Mouse (Mus musculus): ENCODE measurements around the gene Acsbg1. TPM values are rescaled to one million over a fixed set of nuclear protein-coding genes. Genes with fewer than 3 reads are reported as not detected.
A peak's percentile ranks its signal among the peaks of the same experiment; 100 is the strongest.
"Not testable (repeated sequence)": the region's sequence is repeated elsewhere in the genome, so short reads cannot be mapped to it uniquely, and the experiment has no call there.

The Acsbg1 gene
- polyA plus RNA-seq, 1 experiment from 2014 or later: 7.4 TPM

- WGBS: under 1% methylated on average over 73 of the region's 73 CpGs
- Histone ChIP-seq H3K36me3 (peaks cover 23% of the 10 kb centered on the region), H3K4me3 (peak within 1 kb of the TSS; percentile 89), H3K27ac (replicated peaks) (peak within 1 kb of the TSS; percentile 89), H3K27me3 (ENCODE audit: low read depth, poor library complexity, severe bottlenecking) (no peaks in the 10 kb centered on the region), H3K4me1 (peaks cover 20% of the 10 kb centered on the region), H3K9me3 (replicated peaks) (no peaks in the 10 kb centered on the region)
- DNase-seq (ENCODE audit: low spot score): peak; percentile 99
Measured at GRCm38 (mm10) chr9:54586199-54587061, 75.2 kb downstream of the Acsbg1 start, which contains the start of gene Idh3a. TSS of gene Idh3a (plus strand) at chr9:54586334.

GRCm38 (mm10) chr9:54585839-54586198, 75.9 kb downstream of the Acsbg1 start:
- Histone ChIP-seq H3K27ac (replicated peaks) (peak overlapping the region; percentile 89), H3K36me3 (peaks cover 17% of the 10 kb centered on the region), H3K27me3 (ENCODE audit: low read depth, poor library complexity, severe bottlenecking) (no peaks in the 10 kb centered on the region), H3K4me3 (peak overlapping the region; percentile 89), H3K4me1 (peaks cover 20% of the 10 kb centered on the region), H3K9me3 (replicated peaks) (no peaks in the 10 kb centered on the region)
- 38% methylated on average over 5 of the region's 5 CpGs for WGBS
- no peak for DNase-seq (ENCODE audit: low spot score)

- not testable (repeated sequence) for H3K9me3 ChIP-seq (replicated peaks); H3K4me3 ChIP-seq; DNase-seq (ENCODE audit: low spot score); H3K36me3 ChIP-seq; H3K27ac ChIP-seq (replicated peaks); H3K27me3 ChIP-seq (ENCODE audit: low read depth, poor library complexity, severe bottlenecking)
- whole genome bisulfite sequencing: 82% methylated on average over 2 of the region's 2 CpGs
- peaks cover 23% of the 10 kb centered on the region for H3K4me1 ChIP-seq
Measured at GRCm38 (mm10) chr9:54584127-54584526, 77.5 kb downstream of the Acsbg1 start.

GRCm38 (mm10) chr9:54583712-54584111, 78.0 kb downstream of the Acsbg1 start:
- 58% methylated on average over 1 of the region's 1 CpGs for WGBS
- H3K9me3 ChIP-seq (replicated peaks): no peaks in the 10 kb centered on the region; the same call in 1 of the 2 replicates
- H3K36me3 ChIP-seq: 0 out of 2 replicates have a peak, but pooled peaks cover 2% of the 10 kb centered on the region
- no peak overlapping the region for H3K27ac ChIP-seq (replicated peaks)
- no peak overlapping the region for H3K4me3 ChIP-seq
- no peak for DNase-seq (ENCODE audit: low spot score)
- no peaks in the 10 kb centered on the region for H3K27me3 ChIP-seq (ENCODE audit: low read depth, poor library complexity, severe bottlenecking)
- H3K4me1 ChIP-seq: peaks cover 23% of the 10 kb centered on the region

GRCm38 (mm10) chr9:54571130-54571839, 90.4 kb downstream of the Acsbg1 start:
- Histone ChIP-seq H3K36me3 (no peaks in the 10 kb centered on the region), H3K27ac (replicated peaks) (no peak overlapping the region), H3K4me3 (no peak overlapping the region), H3K4me1 (no peaks in the 10 kb centered on the region), H3K27me3 (ENCODE audit: low read depth, poor library complexity, severe bottlenecking) (no peaks in the 10 kb centered on the region), H3K9me3 (replicated peaks) (no peaks in the 10 kb centered on the region)
- WGBS: 81% methylated on average over 9 of the region's 9 CpGs
- DNase-seq (ENCODE audit: low spot score): no peak

- Histone ChIP-seq H3K4me1 (no peaks in the 10 kb centered on the region), H3K27ac (replicated peaks) (no peak overlapping the region), H3K9me3 (replicated peaks) (no peaks in the 10 kb centered on the region), H3K27me3 (ENCODE audit: low read depth, poor library complexity, severe bottlenecking) (no peaks in the 10 kb centered on the region), H3K4me3 (no peak overlapping the region), H3K36me3 (no peaks in the 10 kb centered on the region)
- DNase-seq (ENCODE audit: low spot score): no peak
- 44% methylated on average over 2 of the region's 2 CpGs for WGBS
Measured at GRCm38 (mm10) chr9:54568732-54569131, 92.9 kb downstream of the Acsbg1 start.

GRCm38 (mm10) chr9:54566958-54567357, 94.7 kb downstream of the Acsbg1 start:
- Histone ChIP-seq H3K9me3 (replicated peaks) (no peaks in the 10 kb centered on the region), H3K4me3 (no peak overlapping the region), H3K27ac (replicated peaks) (no peak overlapping the region), H3K36me3 (no peaks in the 10 kb centered on the region), H3K4me1 (no peaks in the 10 kb centered on the region), H3K27me3 (ENCODE audit: low read depth, poor library complexity, severe bottlenecking) (no peaks in the 10 kb centered on the region)
- DNase-seq (ENCODE audit: low spot score): no peak
- 64% methylated on average over 4 of the region's 4 CpGs for WGBS

GRCm38 (mm10) chr9:54560831-54561601, 100.7 kb downstream of the Acsbg1 start:
- no peaks in the 10 kb centered on the region for H3K9me3 ChIP-seq (replicated peaks)
- 88% methylated on average over 8 of the region's 8 CpGs for WGBS
- no peaks in the 10 kb centered on the region for H3K36me3 ChIP-seq
- H3K4me1 ChIP-seq: peaks cover 20% of the 10 kb centered on the region
- H3K27ac ChIP-seq (replicated peaks): no peak overlapping the region
- no peak for DNase-seq (ENCODE audit: low spot score)
- no peak overlapping the region for H3K4me3 ChIP-seq
- H3K27me3 ChIP-seq (ENCODE audit: low read depth, poor library complexity, severe bottlenecking): peaks cover 23% of the 10 kb centered on the region

- peak; percentile 88 for DNase-seq (ENCODE audit: low spot score)
- Histone ChIP-seq H3K4me3 (peak within 1 kb of the TSS; percentile 62), H3K27ac (replicated peaks) (peak within 1 kb of the TSS; percentile 73), H3K36me3 (no peaks in the 10 kb centered on the region), H3K9me3 (replicated peaks) (no peaks in the 10 kb centered on the region), H3K4me1 (peaks cover 20% of the 10 kb centered on the region), H3K27me3 (ENCODE audit: low read depth, poor library complexity, severe bottlenecking) (peaks cover 23% of the 10 kb centered on the region)
- 1% methylated on average over 54 of the region's 54 CpGs for WGBS
Measured at GRCm38 (mm10) chr9:54559771-54560471, 101.7 kb downstream of the Acsbg1 start, which contains the start of gene Cib2. TSS of gene Cib2 (minus strand) at chr9:54560218.

GRCm38 (mm10) chr9:54558731-54559130, 102.9 kb downstream of the Acsbg1 start:
- 69% methylated on average over 8 of the region's 8 CpGs for WGBS
- Histone ChIP-seq H3K4me1 (peaks cover 20% of the 10 kb centered on the region), H3K27me3 (ENCODE audit: low read depth, poor library complexity, severe bottlenecking) (peaks cover 23% of the 10 kb centered on the region), H3K36me3 (no peaks in the 10 kb centered on the region), H3K4me3 (no peak overlapping the region), H3K9me3 (replicated peaks) (no peaks in the 10 kb centered on the region), H3K27ac (replicated peaks) (no peak overlapping the region)
- DNase-seq (ENCODE audit: low spot score): no peak

GRCm38 (mm10) chr9:54555044-54555443, 106.6 kb downstream of the Acsbg1 start:
- H3K36me3 ChIP-seq: no peaks in the 10 kb centered on the region
- peaks cover 12% of the 10 kb centered on the region for H3K4me1 ChIP-seq
- H3K27me3 ChIP-seq (ENCODE audit: low read depth, poor library complexity, severe bottlenecking): peaks cover 23% of the 10 kb centered on the region
- H3K4me3 ChIP-seq: no peak overlapping the region
- H3K27ac ChIP-seq (replicated peaks): no peak overlapping the region
- no peaks in the 10 kb centered on the region for H3K9me3 ChIP-seq (replicated peaks)
- 80% methylated on average over 2 of the region's 2 CpGs for WGBS
- no peak for DNase-seq (ENCODE audit: low spot score)
